Mouse (Mus musculus) heart, postnatal 25 days (tissue): ENCODE data around the gene Cdk8. TPM values are rescaled to one million over a fixed set of nuclear protein-coding genes. Genes with fewer than 3 reads are reported as not detected.

ENCODE experiments used
- DNase-seq: peaks from one replicate; pipeline ENCODE4 v3.0.0; 2022; ENCODE audit warnings: low spot score
- intact Hi-C: fragments of 180-260 bp; cut with DNase I; formaldehyde crosslinking; loops from one replicate; pipeline ENCODE4 v1.15.1; 2025
- total RNA-seq, 2 experiments: library from RNA; stranded (reverse); gene quantifications; 2 replicates each; pipeline ENCODE4 v1.2.3; 2021

The Cdk8 gene
- total RNA-seq, 2 experiments from 2014 or later: 15.5 to 18.9 TPM

GRCm38 (mm10) chr5:146273096-146273495 lies 42.1 kb downstream of the Cdk8 start:
- intact Hi-C loops: no loop called here
- no peak for DNase-seq

DNA sequence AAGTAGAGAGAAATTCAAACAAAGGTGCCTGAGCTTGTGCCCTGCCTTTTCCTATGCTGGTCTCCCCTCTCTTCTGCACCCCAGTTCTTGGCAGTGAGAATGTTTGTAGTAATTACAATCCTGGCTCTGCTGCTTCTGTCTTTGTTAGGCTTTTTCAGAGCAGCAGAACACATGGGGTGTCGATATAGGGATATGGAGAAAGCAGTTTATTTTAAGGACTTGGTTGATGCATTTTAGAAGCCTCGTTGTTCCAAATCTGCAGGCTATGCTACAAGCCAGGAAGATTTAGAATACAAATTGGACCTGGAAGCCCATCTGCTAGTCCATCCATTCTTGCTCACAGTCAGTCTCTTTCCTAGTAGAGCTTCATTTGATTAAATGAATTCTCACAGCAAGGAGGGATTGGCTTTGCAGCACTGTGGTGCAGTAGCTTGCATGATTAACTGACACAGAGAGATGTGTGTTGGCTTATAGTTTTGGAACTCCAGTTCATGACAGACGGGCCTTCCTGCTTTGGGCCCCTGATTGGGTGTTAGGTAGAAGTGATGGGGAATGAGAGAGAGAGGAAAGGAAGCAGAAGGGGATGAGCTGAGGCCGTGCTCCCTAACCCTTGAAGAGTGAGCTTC lies 43.5 kb downstream of the Cdk8 start:
- DNase-seq: no peak
- intact Hi-C loops: no loop called here

- no peak for DNase-seq
- intact Hi-C loops: no loop called here
Observed at GRCm38 (mm10) chr5:146277513-146277912, 46.5 kb downstream of the Cdk8 start.

GRCm38 (mm10) chr5:146280012-146280411 lies 49.0 kb downstream of the Cdk8 start:
- intact Hi-C loops: loop anchor here (5.0 kb wide), 1 partner anchor 48 kb away; the partner anchor contains the start of gene Cdk8
- DNase-seq: no peak

- no peak for DNase-seq
- intact Hi-C loops: loop anchor here (5.0 kb wide), 1 partner anchor 49 kb away; the partner anchor contains the start of gene Cdk8
Observed at GRCm38 (mm10) chr5:146281241-146281818, 50.3 kb downstream of the Cdk8 start.

GRCm38 (mm10) chr5:146281884-146282579 lies 51.0 kb downstream of the Cdk8 start:
- DNase-seq: no peak
- intact Hi-C loops: loop anchor here (5.0 kb wide), 1 partner anchor 50 kb away; the partner anchor contains the start of gene Cdk8

DNA sequence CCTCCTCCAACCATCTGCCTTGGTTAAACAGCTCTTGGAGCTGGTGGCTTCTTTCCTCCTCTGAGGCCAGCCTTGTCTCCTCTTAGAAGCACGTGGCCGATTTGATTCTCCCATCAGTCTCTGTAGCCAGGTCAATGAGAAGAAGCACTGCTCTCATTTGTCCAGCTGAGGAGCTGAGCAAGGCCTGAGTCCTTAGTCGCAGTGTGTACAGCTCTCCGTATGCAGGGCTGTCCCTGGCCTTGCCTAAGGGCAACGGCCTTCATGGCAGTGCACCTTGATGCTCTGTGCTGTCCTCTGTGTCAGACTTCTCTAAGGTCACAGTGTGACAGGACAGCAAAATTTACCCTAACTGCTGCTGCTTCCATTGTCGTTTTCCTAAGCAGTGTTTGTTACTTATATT lies 52.9 kb downstream of the Cdk8 start:
- no peak for DNase-seq
- intact Hi-C loops: loop anchor here (5.0 kb wide), 1 partner anchor 52 kb away; the partner anchor contains the start of gene Cdk8

DNA sequence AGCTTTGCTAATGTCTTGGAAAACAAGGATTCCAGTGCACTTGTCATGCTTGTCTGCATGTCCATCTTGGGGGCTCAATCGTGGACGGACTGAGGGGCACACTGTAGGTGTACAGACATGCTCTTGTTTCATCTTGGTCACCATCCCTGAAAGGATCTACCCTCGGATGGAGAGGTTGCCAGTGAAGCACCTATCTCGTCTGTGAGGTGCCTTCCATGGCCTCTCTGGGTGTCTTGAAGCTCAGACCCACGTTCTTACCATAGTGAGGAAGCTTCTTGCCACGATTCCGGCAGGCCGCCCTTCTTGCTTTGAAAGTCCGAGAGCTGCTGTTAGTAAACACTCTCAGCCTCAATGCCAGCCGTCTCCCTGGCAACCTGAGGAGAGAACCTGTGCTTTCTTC lies 56.4 kb downstream of the Cdk8 start:
- intact Hi-C loops: no loop called here
- no peak for DNase-seq

- no peak for DNase-seq
- intact Hi-C loops: no loop called here
Observed at GRCm38 (mm10) chr5:146288048-146288501, 57.0 kb downstream of the Cdk8 start.

GRCm38 (mm10) chr5:146289921-146290320 lies 58.9 kb downstream of the Cdk8 start:
- intact Hi-C loops: no loop called here
- DNase-seq: no peak

GRCm38 (mm10) chr5:146290446-146290845 lies 59.4 kb downstream of the Cdk8 start:
- intact Hi-C loops: no loop called here
- no peak for DNase-seq

DNA sequence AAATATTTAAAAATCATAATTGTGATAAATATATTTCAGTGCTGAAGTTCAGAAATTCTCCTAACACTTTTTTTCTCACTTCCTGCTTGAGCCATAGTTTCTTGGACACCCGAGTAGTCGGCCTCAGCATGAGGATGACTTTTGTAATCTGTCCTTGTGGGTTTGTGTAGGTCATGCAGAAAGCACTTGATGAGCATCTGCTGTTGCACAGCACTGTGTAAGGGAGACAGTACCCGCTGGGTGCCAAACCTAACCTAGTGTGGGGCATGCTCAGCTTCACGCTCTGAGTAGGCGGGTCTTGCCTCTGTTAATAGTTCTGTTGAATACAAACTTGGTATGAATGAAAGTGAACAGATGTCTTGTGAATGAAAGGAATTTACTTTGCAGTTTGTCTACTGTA lies 60.5 kb downstream of the Cdk8 start:
- intact Hi-C loops: no loop called here
- no peak for DNase-seq

DNA sequence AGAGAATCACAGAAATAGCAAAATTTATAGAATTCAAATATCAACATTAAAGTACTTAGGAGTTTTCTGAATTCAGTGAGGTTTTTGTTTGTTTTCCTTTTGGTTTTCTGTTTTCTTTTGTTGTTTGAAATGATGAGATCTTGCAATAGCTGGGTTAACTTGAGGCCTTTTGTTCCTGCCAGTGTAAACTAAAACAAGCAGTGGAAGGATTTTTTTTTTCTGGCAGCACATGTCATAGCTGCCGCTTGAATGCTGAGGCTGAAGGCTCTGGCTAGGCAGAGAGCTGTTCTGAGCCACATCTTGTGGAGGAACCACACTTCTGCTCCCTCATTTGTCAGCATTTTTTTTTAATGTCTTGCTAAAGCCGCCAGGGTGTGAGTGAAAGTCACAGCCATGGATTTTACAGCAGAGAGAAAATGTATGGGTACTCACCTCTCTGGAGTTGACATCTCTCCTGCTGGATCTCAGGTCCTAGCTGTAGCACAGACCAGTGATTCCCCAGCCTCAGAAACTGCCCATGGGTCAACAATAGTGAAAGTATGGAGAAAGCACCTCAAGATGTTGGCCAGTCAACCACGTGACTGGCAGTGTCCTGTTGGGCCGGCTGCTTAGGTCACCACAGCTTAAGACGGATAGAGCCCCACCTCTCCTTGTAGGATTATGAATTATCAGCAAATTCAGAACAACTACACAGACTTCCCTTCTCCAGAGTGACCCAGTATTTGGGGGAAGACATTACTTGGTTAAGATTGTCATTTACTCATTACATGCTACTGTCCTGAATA lies 62.1 kb downstream of the Cdk8 start:
- intact Hi-C loops: no loop called here
- no peak for DNase-seq

- intact Hi-C loops: no loop called here
- no peak for DNase-seq
Observed at GRCm38 (mm10) chr5:146293919-146294700, 63.1 kb downstream of the Cdk8 start.

DNA sequence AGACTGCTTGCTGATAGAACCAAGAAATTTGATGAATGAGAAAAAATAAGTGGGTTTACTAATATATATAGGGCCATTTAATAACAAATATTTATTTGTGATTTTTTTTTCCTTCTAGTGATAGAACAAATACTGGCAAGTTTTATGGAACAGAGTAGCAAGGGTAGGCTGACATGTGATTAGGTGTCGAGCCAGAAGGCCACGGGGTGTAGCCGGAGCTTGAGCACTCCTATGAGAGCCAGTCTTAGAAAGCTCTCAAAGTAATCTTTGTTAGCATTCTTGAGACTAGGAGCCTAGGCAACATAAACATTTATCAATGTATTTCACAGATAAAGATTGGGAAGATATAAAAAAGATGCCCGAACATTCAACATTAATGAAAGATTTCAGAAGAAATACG lies 63.8 kb downstream of the Cdk8 start:
- intact Hi-C loops: no loop called here
- no peak for DNase-seq

DNA sequence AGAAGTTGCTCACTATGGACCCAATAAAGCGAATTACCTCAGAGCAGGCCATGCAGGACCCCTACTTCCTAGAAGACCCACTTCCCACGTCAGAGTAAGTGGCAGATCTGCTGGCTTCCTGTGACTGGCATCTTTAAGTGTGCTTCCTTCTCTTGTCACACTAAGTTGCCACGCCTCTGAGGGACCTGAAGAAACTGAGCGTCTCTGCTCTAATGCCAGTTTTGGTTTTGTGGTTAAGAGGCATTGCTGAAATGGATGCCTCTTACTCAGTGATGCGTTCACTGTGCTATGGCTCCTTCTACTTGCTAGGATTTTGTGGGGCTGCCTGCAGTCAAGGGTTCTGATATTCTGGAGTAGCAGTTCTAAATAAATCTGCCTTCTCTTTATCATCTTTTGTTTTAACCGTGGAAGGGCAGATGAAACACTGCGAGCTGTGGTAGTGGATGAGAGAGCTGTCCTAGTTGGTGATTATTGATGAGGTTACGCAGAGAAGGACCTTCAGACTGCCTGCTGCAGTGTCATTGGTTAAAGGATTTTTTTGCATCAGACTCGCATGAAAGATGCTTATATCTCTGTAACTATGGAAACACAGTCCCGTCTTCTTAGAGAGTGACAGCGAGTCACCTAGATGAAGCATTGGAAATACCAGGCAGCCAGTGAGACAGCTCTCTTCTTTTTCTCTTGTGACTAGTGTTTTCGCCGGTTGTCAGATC lies 67.9 kb downstream of the Cdk8 start:
- intact Hi-C loops: no loop called here
- DNase-seq: no peak

DNA sequence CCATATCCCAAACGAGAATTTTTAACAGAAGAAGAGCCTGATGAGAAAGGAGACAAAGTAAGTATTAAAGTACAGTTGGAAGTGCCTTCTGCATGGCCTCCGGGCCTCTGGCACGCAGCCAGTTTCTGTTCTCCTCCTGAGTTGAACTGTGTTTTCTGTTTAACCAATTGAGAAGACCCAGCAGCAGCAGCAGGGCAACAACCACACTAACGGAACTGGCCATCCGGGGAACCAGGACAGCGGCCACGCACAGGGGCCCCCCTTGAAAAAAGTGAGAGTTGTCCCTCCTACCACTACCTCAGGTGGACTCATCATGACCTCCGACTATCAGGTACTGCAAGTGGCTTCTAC lies 68.5 kb downstream of the Cdk8 start:
- DNase-seq: no peak
- intact Hi-C loops: no loop called here

DNA sequence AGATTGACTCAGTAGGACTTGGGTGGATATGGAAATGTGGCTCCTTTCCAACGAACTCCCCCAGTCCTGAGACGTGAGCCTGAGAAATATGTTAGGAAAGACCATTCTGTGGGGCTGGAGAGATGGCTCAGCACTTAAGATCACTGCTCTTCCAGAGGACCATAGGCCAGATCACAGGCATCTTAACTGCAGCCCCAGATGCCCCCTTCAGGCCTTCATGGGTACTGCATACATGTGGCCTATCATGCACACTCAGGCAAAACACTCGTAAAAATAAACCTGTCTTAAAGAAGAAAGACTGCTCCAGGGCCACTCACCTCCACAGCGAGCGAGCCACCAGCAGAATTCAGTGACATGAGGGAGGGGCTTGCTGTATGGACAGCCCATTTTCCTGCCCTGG lies 72.4 kb downstream of the Cdk8 start:
- DNase-seq: no peak
- intact Hi-C loops: loop anchor here (1.0 kb wide), 1 partner anchor 116 kb away; no protein-coding TSS in a partner anchor
